Mouse (Mus musculus): ENCODE measurements around the gene Usf3. TPM values are rescaled to one million over a fixed set of nuclear protein-coding genes. Genes with fewer than 3 reads are reported as not detected.

Gene Usf3
- total and polyA plus RNA-seq, 2 experiments = 6.9 to 9.4 TPM

DNA sequence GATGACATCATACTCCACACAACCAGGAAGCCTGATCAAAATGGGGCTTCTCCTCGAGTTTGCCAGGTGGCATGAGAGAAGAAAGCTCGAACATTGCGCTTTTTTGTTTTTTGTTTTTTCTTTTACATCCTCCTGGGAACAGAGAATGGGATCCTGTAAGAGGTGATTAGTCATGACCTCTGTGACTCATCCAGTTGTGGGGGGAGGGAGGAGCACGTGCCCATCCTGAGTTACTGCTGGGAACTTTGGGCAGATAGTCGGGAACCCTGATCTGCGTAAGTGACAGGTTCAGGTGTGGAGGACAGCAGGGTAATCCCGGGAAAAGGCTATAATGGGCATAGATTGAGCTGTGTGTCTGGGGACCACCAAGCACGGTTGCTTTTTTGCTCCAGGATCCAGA is 67.4 kb downstream of the Usf3 start:
- WGBS = 62% methylated on average over 8 of the region's 8 CpGs
- no peak overlapping the region for H3K9ac ChIP-seq (ENCODE audit: low read depth, low read length)
- no peak for DNase-seq (ENCODE audit: extremely low read depth, low read depth, low spot score)
- H3K4me1 ChIP-seq (ENCODE audit: control insufficient read depth, insufficient read depth, low read length) = no peaks in the 10 kb centered on the region
- no peak for TF ChIP-seq CTCF (IDR thresholded peaks at IDR 0.05; ENCODE audit: low read depth, low read length)
- TF ChIP-seq POLR2A (IDR thresholded peaks at IDR 0.05; ENCODE audit: extremely low read depth, insufficient read depth, low read length) = no peak
- no peaks in the 10 kb centered on the region for H3K36me3 ChIP-seq (ENCODE audit: control insufficient read depth, insufficient read depth, low read length)
- no peak overlapping the region for H3K4me3 ChIP-seq (ENCODE audit: insufficient read depth, low read depth, low read length)
- H3K27ac ChIP-seq (replicated peaks; ENCODE audit: insufficient read depth, low read depth, low read length) = no peak overlapping the region
- no peaks in the 10 kb centered on the region for H3K79me2 ChIP-seq (ENCODE audit: control insufficient read depth, insufficient read depth, low read length)
- no peaks in the 10 kb centered on the region for H3K27me3 ChIP-seq (ENCODE audit: control insufficient read depth, insufficient read depth, low read length)

DNA sequence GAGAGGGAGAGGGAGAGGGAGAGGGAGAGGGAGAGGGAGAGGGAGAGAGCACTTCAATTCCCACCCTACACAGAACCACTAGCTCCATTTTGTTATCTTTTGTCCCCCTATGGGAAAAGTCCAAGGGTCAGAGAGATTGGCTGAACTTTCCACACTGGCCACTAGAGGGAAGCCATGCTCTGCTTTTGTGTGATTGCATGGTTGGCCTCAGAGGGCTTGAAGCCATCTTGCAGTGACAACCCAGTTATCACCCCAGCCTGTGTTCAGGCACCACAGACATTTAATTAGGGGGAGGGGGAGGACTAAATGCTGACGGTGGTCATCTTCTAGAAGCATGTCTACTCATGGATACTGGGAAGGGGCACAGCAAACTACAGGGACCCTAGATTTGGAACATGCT is 69.6 kb downstream of the Usf3 start:
- Histone ChIP-seq H3K4me1 (ENCODE audit: control insufficient read depth, insufficient read depth, low read length) (no peaks in the 10 kb centered on the region), H3K9ac (ENCODE audit: low read depth, low read length) (no peak overlapping the region), H3K36me3 (ENCODE audit: control insufficient read depth, insufficient read depth, low read length) (no peaks in the 10 kb centered on the region), H3K27ac (replicated peaks; ENCODE audit: insufficient read depth, low read depth, low read length) (no peak overlapping the region), H3K27me3 (ENCODE audit: control insufficient read depth, insufficient read depth, low read length) (no peaks in the 10 kb centered on the region), H3K79me2 (ENCODE audit: control insufficient read depth, insufficient read depth, low read length) (no peaks in the 10 kb centered on the region), H3K4me3 (ENCODE audit: insufficient read depth, low read depth, low read length) (no peak overlapping the region)
- TF ChIP-seq POLR2A (IDR thresholded peaks at IDR 0.05; ENCODE audit: extremely low read depth, insufficient read depth, low read length) (no peak), CTCF (IDR thresholded peaks at IDR 0.05; ENCODE audit: low read depth, low read length) (peak; percentile 77)
- peak; percentile 37 for DNase-seq (ENCODE audit: extremely low read depth, low read depth, low spot score)
- WGBS = 0% methylated on average over 1 of the region's 1 CpGs

DNA sequence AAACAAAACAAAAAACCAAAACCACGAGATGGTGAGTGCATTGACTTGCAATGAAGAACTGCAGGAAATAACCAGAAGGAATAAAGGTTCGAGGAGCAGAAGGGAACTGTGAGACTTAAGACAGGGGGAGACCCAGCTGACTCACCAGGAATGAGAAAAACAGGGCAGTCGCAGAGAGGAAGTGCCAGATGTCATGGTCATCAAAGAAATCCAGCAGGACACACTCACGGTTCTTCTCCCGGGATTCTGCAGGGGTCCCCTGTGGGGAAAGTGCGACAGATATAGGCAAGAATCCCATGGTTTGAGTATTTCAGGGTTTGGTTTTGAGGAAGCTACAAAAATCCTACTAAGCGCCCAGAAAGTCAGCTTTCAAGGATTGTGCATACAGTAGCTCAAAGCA is 70.3 kb downstream of the Usf3 start:
- Histone ChIP-seq H3K79me2 (ENCODE audit: control insufficient read depth, insufficient read depth, low read length) (no peaks in the 10 kb centered on the region), H3K4me1 (ENCODE audit: control insufficient read depth, insufficient read depth, low read length) (no peaks in the 10 kb centered on the region), H3K4me3 (ENCODE audit: insufficient read depth, low read depth, low read length) (no peak overlapping the region), H3K27ac (replicated peaks; ENCODE audit: insufficient read depth, low read depth, low read length) (no peak overlapping the region), H3K36me3 (ENCODE audit: control insufficient read depth, insufficient read depth, low read length) (no peaks in the 10 kb centered on the region), H3K27me3 (ENCODE audit: control insufficient read depth, insufficient read depth, low read length) (no peaks in the 10 kb centered on the region), H3K9ac (ENCODE audit: low read depth, low read length) (no peak overlapping the region)
- no peak for TF ChIP-seq CTCF (IDR thresholded peaks at IDR 0.05; ENCODE audit: low read depth, low read length)
- no peak for TF ChIP-seq POLR2A (IDR thresholded peaks at IDR 0.05; ENCODE audit: extremely low read depth, insufficient read depth, low read length)
- DNase-seq (ENCODE audit: extremely low read depth, low read depth, low spot score) = no peak
- WGBS = 70% methylated on average over 7 of the region's 7 CpGs

DNA sequence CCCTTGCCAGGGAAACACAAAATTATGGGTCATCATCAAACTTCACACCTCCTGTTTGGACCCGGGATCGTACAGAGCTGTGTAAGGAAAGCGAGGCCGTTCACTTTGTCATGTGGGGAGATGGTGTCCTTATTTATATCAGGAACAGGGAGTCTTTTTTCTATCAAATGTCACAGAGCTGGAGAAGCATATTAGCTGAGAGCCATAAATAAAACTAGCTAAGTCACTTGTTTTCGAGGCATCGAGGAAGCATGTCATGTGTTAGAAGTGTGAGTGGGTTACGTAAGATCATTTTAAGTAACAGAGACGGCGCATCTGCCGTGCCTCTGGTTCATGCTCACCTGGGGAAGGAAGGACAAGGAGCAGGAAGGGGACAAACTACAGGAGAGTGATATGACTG is 76.9 kb downstream of the Usf3 start:
- Histone ChIP-seq H3K4me3 (ENCODE audit: insufficient read depth, low read depth, low read length) (no peak overlapping the region), H3K4me1 (ENCODE audit: control insufficient read depth, insufficient read depth, low read length) (no peaks in the 10 kb centered on the region), H3K27ac (replicated peaks; ENCODE audit: insufficient read depth, low read depth, low read length) (no peak overlapping the region), H3K79me2 (ENCODE audit: control insufficient read depth, insufficient read depth, low read length) (no peaks in the 10 kb centered on the region), H3K9ac (ENCODE audit: low read depth, low read length) (no peak overlapping the region), H3K27me3 (ENCODE audit: control insufficient read depth, insufficient read depth, low read length) (no peaks in the 10 kb centered on the region), H3K36me3 (ENCODE audit: control insufficient read depth, insufficient read depth, low read length) (no peaks in the 10 kb centered on the region)
- 86% methylated on average over 10 of the region's 10 CpGs for WGBS
- DNase-seq (ENCODE audit: extremely low read depth, low read depth, low spot score) = no peak
- TF ChIP-seq POLR2A (IDR thresholded peaks at IDR 0.05; ENCODE audit: extremely low read depth, insufficient read depth, low read length) (no peak), CTCF (IDR thresholded peaks at IDR 0.05; ENCODE audit: low read depth, low read length) (no peak)

DNA sequence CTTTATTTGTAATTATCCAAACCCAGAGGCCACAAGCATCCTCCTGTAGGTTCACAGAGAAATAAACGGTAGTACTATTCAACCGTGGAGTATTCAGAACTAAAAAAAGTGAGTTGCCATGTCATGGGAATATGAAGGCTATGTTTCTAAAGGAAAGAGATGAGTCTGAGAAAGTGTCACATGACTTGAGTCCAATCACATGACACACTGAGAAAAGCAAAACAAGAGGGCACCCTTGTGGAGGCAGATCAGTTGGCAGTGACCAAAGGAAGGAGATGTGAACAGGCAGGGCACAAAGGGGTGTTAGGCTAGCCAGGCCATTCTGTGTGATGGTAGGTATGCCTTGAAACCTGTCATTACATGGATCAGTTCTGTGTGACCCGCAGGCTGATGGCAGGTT is 79.7 kb downstream of the Usf3 start:
- Histone ChIP-seq H3K4me3 (ENCODE audit: insufficient read depth, low read depth, low read length) (no peak overlapping the region), H3K27ac (replicated peaks; ENCODE audit: insufficient read depth, low read depth, low read length) (no peak overlapping the region), H3K79me2 (ENCODE audit: control insufficient read depth, insufficient read depth, low read length) (no peaks in the 10 kb centered on the region), H3K36me3 (ENCODE audit: control insufficient read depth, insufficient read depth, low read length) (no peaks in the 10 kb centered on the region), H3K9ac (ENCODE audit: low read depth, low read length) (no peak overlapping the region), H3K4me1 (ENCODE audit: control insufficient read depth, insufficient read depth, low read length) (no peaks in the 10 kb centered on the region), H3K27me3 (ENCODE audit: control insufficient read depth, insufficient read depth, low read length) (no peaks in the 10 kb centered on the region)
- no peak for DNase-seq (ENCODE audit: extremely low read depth, low read depth, low spot score)
- WGBS = 93% methylated on average over 3 of the region's 3 CpGs
- TF ChIP-seq POLR2A (IDR thresholded peaks at IDR 0.05; ENCODE audit: extremely low read depth, insufficient read depth, low read length) (no peak), CTCF (IDR thresholded peaks at IDR 0.05; ENCODE audit: low read depth, low read length) (no peak)

DNA sequence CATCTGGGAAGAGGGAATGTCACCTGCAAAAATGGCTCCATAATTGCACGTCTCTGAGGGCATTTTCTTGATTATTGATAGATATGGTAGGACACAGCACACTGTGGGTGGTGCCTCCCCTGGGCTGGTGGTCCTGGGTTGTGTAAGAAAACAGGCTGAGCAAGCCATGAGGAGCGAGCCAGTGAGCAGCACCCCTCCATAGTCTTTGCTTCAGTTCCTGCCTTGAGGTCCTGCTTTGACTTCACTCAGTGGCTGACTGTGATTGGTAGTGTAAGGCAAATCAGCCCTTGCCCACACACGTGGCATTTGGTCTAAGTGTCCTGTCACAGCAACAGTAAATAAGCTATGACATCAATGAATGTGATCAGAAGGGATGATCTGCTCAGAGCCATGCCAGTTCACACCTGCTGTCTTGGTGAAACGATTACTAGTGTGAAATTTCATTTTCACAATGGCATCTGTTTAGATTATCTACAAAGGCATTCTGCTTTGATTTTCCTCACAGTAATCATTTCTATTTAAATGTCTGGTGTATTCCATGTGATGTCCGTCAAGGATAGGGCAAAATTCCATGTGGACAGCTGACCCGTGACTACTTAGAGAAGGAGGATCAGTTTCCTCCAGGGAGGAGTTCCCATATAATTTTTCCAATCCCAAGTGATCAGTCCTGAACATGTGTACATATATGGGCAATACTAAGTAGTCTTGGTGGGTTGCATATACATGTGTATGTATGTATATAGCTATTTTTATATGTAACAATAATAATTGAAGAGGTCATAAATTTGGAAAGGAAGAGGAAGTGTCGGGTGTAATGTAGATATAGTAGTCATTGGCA is 81.0 kb downstream of the Usf3 start:
- WGBS = 78% methylated on average over 7 of the region's 7 CpGs
- no peaks in the 10 kb centered on the region for H3K36me3 ChIP-seq (ENCODE audit: control insufficient read depth, insufficient read depth, low read length)
- DNase-seq (ENCODE audit: extremely low read depth, low read depth, low spot score) = no peak
- H3K79me2 ChIP-seq (ENCODE audit: control insufficient read depth, insufficient read depth, low read length) = no peaks in the 10 kb centered on the region
- H3K27me3 ChIP-seq (ENCODE audit: control insufficient read depth, insufficient read depth, low read length) = no peaks in the 10 kb centered on the region
- H3K4me1 ChIP-seq (ENCODE audit: control insufficient read depth, insufficient read depth, low read length) = no peaks in the 10 kb centered on the region
- H3K27ac ChIP-seq (replicated peaks; ENCODE audit: insufficient read depth, low read depth, low read length) = no peak overlapping the region
- no peak overlapping the region for H3K9ac ChIP-seq (ENCODE audit: low read depth, low read length)
- no peak for TF ChIP-seq POLR2A (IDR thresholded peaks at IDR 0.05; ENCODE audit: extremely low read depth, insufficient read depth, low read length)
- no peak for TF ChIP-seq CTCF (IDR thresholded peaks at IDR 0.05; ENCODE audit: low read depth, low read length)
- H3K4me3 ChIP-seq (ENCODE audit: insufficient read depth, low read depth, low read length) = no peak overlapping the region

All from liver, adult 2 months (tissue).